In genomic region chr3:66650076-66650748, GRCm38 (mm10) we compare ENCODE assay signal across 9 mouse cellular contexts.
DNase-seq lines count a peak whose midpoint lies in the region; ATAC-seq lines count a peak whose summit lies in the region.
"Had no signal": no experiment of that assay in that cellular context is flagged by ENCODE, and none has a peak within 500 bp of the region (broad histone marks: within the 10 kb centered on the region; RNA-seq: fewer than 3 reads in every experiment).

No protein-coding gene starts in this region.

- WGBS in forebrain, embryonic 13.5 days: 84% methylated on average over 15 of the region's 15 CpGs
- WGBS in forebrain, embryonic 11.5 days: 92% methylated on average over 15 of the region's 15 CpGs
- WGBS in midbrain, embryonic 16.5 days: 75% methylated on average over 15 of the region's 15 CpGs
- 87% methylated on average over 15 of the region's 15 CpGs for WGBS in midbrain, embryonic 13.5 days
- 69% methylated on average over 15 of the region's 15 CpGs for WGBS in forebrain, embryonic 16.5 days

- no peaks in the 10 kb centered on the region for H3K27me3 ChIP-seq in forebrain, embryonic 13.5 days
- no peaks in the 10 kb centered on the region for H3K27me3 ChIP-seq in forebrain, embryonic 11.5 days (ENCODE audit: control insufficient read depth, insufficient read depth, low read length)
- H3K27me3 ChIP-seq in midbrain, embryonic 16.5 days (ENCODE audit: control insufficient read depth, insufficient read depth, low read depth, low read length): no peaks in the 10 kb centered on the region
- no peaks in the 10 kb centered on the region for H3K27me3 ChIP-seq in midbrain, embryonic 13.5 days
- no peaks in the 10 kb centered on the region for H3K27me3 ChIP-seq in forebrain, embryonic 16.5 days (replicated peaks; ENCODE audit: control insufficient read depth, insufficient read depth, low read length)

- H3K4me2 ChIP-seq in forebrain, embryonic 13.5 days: no peak overlapping the region
- H3K4me2 ChIP-seq in forebrain, embryonic 11.5 days (ENCODE audit: low read depth, low read length, severe bottlenecking): no peak overlapping the region
- no peak overlapping the region for H3K4me2 ChIP-seq in midbrain, embryonic 16.5 days (ENCODE audit: low read length)
- no peak overlapping the region for H3K4me2 ChIP-seq in midbrain, embryonic 13.5 days (replicated peaks)
- no peak overlapping the region for H3K4me2 ChIP-seq in forebrain, embryonic 16.5 days (ENCODE audit: low read length)

- DNase-seq in forebrain, embryonic 11.5 days (ENCODE audit: low spot score): no peak
- peak; percentile 22 to 52 for DNase-seq in layer of hippocampus, adult 18-20 months (ENCODE audit: low spot score in 2 of 2)
- DNase-seq in mesoderm, embryonic 11.5 days (ENCODE audit: low read depth, low spot score): peak; percentile 15
- no peak for DNase-seq in spleen, postnatal 14 days (ENCODE audit: low spot score in 2 of 2)

- no peaks in the 10 kb centered on the region for H3K9me3 ChIP-seq in forebrain, embryonic 13.5 days (replicated peaks)
- no peaks in the 10 kb centered on the region for H3K9me3 ChIP-seq in forebrain, embryonic 11.5 days (ENCODE audit: control insufficient read depth, low read length)
- no peaks in the 10 kb centered on the region for H3K9me3 ChIP-seq in midbrain, embryonic 16.5 days (replicated peaks; ENCODE audit: control insufficient read depth, low read length, poor library complexity, severe bottlenecking)
- no peaks in the 10 kb centered on the region for H3K9me3 ChIP-seq in midbrain, embryonic 13.5 days
- no peaks in the 10 kb centered on the region for H3K9me3 ChIP-seq in forebrain, embryonic 16.5 days (ENCODE audit: control insufficient read depth, low read length)

- no peaks in the 10 kb centered on the region for H3K36me3 ChIP-seq in forebrain, embryonic 13.5 days (ENCODE audit: poor library complexity, severe bottlenecking)
- H3K36me3 ChIP-seq in forebrain, embryonic 11.5 days (ENCODE audit: control insufficient read depth, insufficient read depth, low read length): no peaks in the 10 kb centered on the region
- H3K36me3 ChIP-seq in midbrain, embryonic 16.5 days (ENCODE audit: control insufficient read depth, insufficient read depth, low read length): no peaks in the 10 kb centered on the region
- H3K36me3 ChIP-seq in midbrain, embryonic 13.5 days: no peaks in the 10 kb centered on the region
- H3K36me3 ChIP-seq in forebrain, embryonic 16.5 days (ENCODE audit: control insufficient read depth, insufficient read depth): no peaks in the 10 kb centered on the region

- H3K27ac ChIP-seq in forebrain, embryonic 13.5 days: no peak overlapping the region
- H3K27ac ChIP-seq in forebrain, embryonic 11.5 days (ENCODE audit: low read depth, low read length): no peak overlapping the region
- no peak overlapping the region for H3K27ac ChIP-seq in midbrain, embryonic 16.5 days (ENCODE audit: low read length)
- no peak overlapping the region for H3K27ac ChIP-seq in midbrain, embryonic 13.5 days
- no peak overlapping the region for H3K27ac ChIP-seq in forebrain, embryonic 16.5 days (ENCODE audit: low read length)

- H3K9ac ChIP-seq in forebrain, embryonic 13.5 days: no peak overlapping the region
- no peak overlapping the region for H3K9ac ChIP-seq in forebrain, embryonic 11.5 days (ENCODE audit: low read length)
- no peak overlapping the region for H3K9ac ChIP-seq in midbrain, embryonic 16.5 days (ENCODE audit: low read depth, low read length)
- no peak overlapping the region for H3K9ac ChIP-seq in midbrain, embryonic 13.5 days (replicated peaks)
- no peak overlapping the region for H3K9ac ChIP-seq in forebrain, embryonic 16.5 days (replicated peaks; ENCODE audit: low read depth, low read length)

- H3K4me3 ChIP-seq in forebrain, embryonic 13.5 days: no peak overlapping the region
- H3K4me3 ChIP-seq in forebrain, embryonic 11.5 days (ENCODE audit: low read depth, low read length): no peak overlapping the region
- H3K4me3 ChIP-seq in midbrain, embryonic 16.5 days (ENCODE audit: low read depth, low read length): no peak overlapping the region
- no peak overlapping the region for H3K4me3 ChIP-seq in midbrain, embryonic 13.5 days (replicated peaks)
- H3K4me3 ChIP-seq in forebrain, embryonic 16.5 days (replicated peaks; ENCODE audit: low read length): no peak overlapping the region
- H3K4me3 ChIP-seq: myocyte had no signal

- ATAC-seq in forebrain, embryonic 13.5 days: peak; percentile 50
- ATAC-seq in forebrain, embryonic 11.5 days (replicated peaks; ENCODE audit: low FRiP score): no peak
- ATAC-seq in midbrain, embryonic 16.5 days: peak; percentile 48
- ATAC-seq in midbrain, embryonic 13.5 days: no peak
- peak; percentile 67 for ATAC-seq in forebrain, embryonic 16.5 days

- peaks cover 4% of the 10 kb centered on the region; the same call in 1 of the 2 replicates for H3K4me1 ChIP-seq in forebrain, embryonic 13.5 days
- H3K4me1 ChIP-seq in forebrain, embryonic 11.5 days (replicated peaks; ENCODE audit: control insufficient read depth, insufficient read depth, low read length): no peaks in the 10 kb centered on the region
- H3K4me1 ChIP-seq in midbrain, embryonic 16.5 days (ENCODE audit: control insufficient read depth, insufficient read depth, low read length): no peaks in the 10 kb centered on the region; the same call in 1 of the 2 replicates
- H3K4me1 ChIP-seq in midbrain, embryonic 13.5 days (replicated peaks): 0 out of 2 replicates have a peak, but pooled peaks cover 4% of the 10 kb centered on the region
- H3K4me1 ChIP-seq in forebrain, embryonic 16.5 days (replicated peaks; ENCODE audit: control insufficient read depth, insufficient read depth, low read length): no peaks in the 10 kb centered on the region

Comparison
In these comparisons a context has a peak if more than half of its experiments do, and no peak if none do; other contexts are left out.
1. ATAC-seq: peak in forebrain, embryonic 13.5 days (single experiment), midbrain, embryonic 16.5 days (single experiment) and forebrain, embryonic 16.5 days (single experiment); none in forebrain, embryonic 11.5 days (single experiment) and midbrain, embryonic 13.5 days (single experiment).
2. DNase-seq: peak in layer of hippocampus, adult 18-20 months (2 of 2) and mesoderm, embryonic 11.5 days (single experiment); none in forebrain, embryonic 11.5 days (single experiment) and spleen, postnatal 14 days (0 of 2).